Mouse (Mus musculus) bone marrow, adult 2 months (tissue): ENCODE data around the gene Actr1b. TPM values are rescaled to one million over a fixed set of nuclear protein-coding genes. Genes with fewer than 3 reads are reported as not detected.

Source experiments
- H3K27ac ChIP-seq: fragments of 200-500 bp; 2 replicates; pipeline ENCODE4 v1.5.1; 2012; ENCODE audit warnings: low read depth, mild to moderate bottlenecking, control low read depth, inconsistent platforms, low read length; ENCODE audit not compliant: control insufficient read depth, poor library complexity, insufficient read depth
- H3K4me1 ChIP-seq: fragments of 200-500 bp; 2 replicates; pipeline ENCODE4 v1.6.1; 2011; ENCODE audit warnings: low read length; ENCODE audit not compliant: control insufficient read depth, insufficient read depth
- H3K4me3 ChIP-seq: fragments of 200-500 bp; replicated peaks from 2 replicates; pipeline ENCODE3; 2011; ENCODE audit warnings: mild to moderate bottlenecking, low read depth, low read length, control low read depth; ENCODE audit not compliant: control insufficient read depth
- CTCF ChIP-seq: fragments of 200-500 bp; IDR thresholded peaks from 2 replicates; pipeline ENCODE4 v1.5.1; 2011; ENCODE audit warnings: low read length, control low read depth; ENCODE audit not compliant: control insufficient read depth, insufficient read depth
- POLR2A ChIP-seq: fragments of 200-500 bp; IDR thresholded peaks from 2 replicates; pipeline ENCODE4 v1.6.1; 2011; ENCODE audit warnings: low read depth, mild to moderate bottlenecking, control low read depth, low read length, borderline replicate concordance; ENCODE audit not compliant: control insufficient read depth
- WGBS: fragments of 180-500 bp; shearing (Covaris S2); methylation state at CpG from one replicate; pipeline ENCODE4 v1.1.7; 2018; 5-methylcytosine and 5-hydroxymethylcytosine counted together
- polyA plus RNA-seq: library from polyadenylated mRNA; stranded (reverse); fragments of >200 nt; gene quantifications from 2 replicates; pipeline ENCODE4 v1.2.4, GENCODE M21; 2011; ENCODE audit warnings: low replicate concordance; ENCODE audit not compliant: missing spikeins, insufficient read depth, insufficient read length

Gene Actr1b
- polyA plus RNA-seq, 1 experiment, result 47.5 TPM

DNA sequence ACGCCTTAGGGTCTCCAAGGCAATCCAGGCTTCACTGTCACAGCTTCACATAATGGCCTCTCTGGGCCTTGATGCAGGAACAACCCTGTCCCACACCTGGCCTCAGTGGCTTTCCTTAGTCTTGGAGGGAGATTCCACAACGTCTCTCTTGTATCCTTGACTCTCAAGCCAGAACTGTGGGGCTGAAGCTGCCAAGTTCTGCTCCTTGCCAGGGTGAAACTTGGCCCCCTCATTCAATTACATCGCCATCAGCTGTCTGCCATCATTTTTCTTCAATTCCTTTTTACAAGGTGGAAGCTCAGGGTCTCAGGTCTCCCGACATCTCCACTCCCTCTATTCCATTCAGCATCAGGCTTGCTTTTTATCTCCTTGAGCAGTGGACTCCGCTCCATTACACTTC lies 59.2 kb downstream of the Actr1b start:
- Histone ChIP-seq H3K27ac (no peak overlapping the region), H3K4me1 (no peaks in the 10 kb centered on the region), H3K4me3 (no peak overlapping the region)
- TF ChIP-seq POLR2A (no peak), CTCF (no peak)
- 87% methylated on average over 5 of the region's 5 CpGs for WGBS

Other genes starting within 250 kb of the Actr1b start
- gene Cnnm4, start 242.8 kb downstream of the Actr1b start, polyA plus RNA-seq, result 2.3 and 4.2 TPM in 2 replicates
- gene Cnnm3, start 202.6 kb downstream of the Actr1b start, polyA plus RNA-seq, result 3.9 and 10.9 TPM in 2 replicates
- 4.4 and 18.0 TPM in 2 replicates for gene Ankrd23, start 177.5 kb downstream of the Actr1b start, polyA plus RNA-seq
- gene Gm42417, start 175.0 kb downstream of the Actr1b start, polyA plus RNA-seq, result 5.7 TPM in 1 of 2 replicates, not detected in the other
- 2.2 and 3.5 TPM in 2 replicates for gene Ankrd39, start 167.0 kb downstream of the Actr1b start, polyA plus RNA-seq
- gene Sema4c, start 156.1 kb downstream of the Actr1b start, polyA plus RNA-seq, result 2.4 and 4.8 TPM in 2 replicates
- gene Fam178b, start 31.2 kb downstream of the Actr1b start, polyA plus RNA-seq, result 1.5 TPM in 1 of 2 replicates, not detected in the other
- gene Cox5b, start 23.0 kb downstream of the Actr1b start, polyA plus RNA-seq, result 390 and 471 TPM in 2 replicates
- not detected in 2 replicates for gene 4933424G06Rik, start 4.3 kb downstream of the Actr1b start, polyA plus RNA-seq
- 4.8 and 5.3 TPM in 2 replicates for gene Zap70, start 47.4 kb upstream of the Actr1b start, polyA plus RNA-seq
- gene Tmem131, start 229.2 kb upstream of the Actr1b start, polyA plus RNA-seq, result 14.3 and 46.6 TPM in 2 replicates